Mouse (Mus musculus): Measurements from ENCODE around the gene Fgf3. TPM values are rescaled to one million over a fixed set of nuclear protein-coding genes. Genes with fewer than 3 reads are reported as not detected.
"Not testable (repeated sequence)": the region's sequence is repeated elsewhere in the genome, so short reads cannot be mapped to it uniquely, and the experiment has no call there.

Gene Fgf3
- polyA plus RNA-seq, 1 experiment from 2014 or later: 3.5 TPM

DNA sequence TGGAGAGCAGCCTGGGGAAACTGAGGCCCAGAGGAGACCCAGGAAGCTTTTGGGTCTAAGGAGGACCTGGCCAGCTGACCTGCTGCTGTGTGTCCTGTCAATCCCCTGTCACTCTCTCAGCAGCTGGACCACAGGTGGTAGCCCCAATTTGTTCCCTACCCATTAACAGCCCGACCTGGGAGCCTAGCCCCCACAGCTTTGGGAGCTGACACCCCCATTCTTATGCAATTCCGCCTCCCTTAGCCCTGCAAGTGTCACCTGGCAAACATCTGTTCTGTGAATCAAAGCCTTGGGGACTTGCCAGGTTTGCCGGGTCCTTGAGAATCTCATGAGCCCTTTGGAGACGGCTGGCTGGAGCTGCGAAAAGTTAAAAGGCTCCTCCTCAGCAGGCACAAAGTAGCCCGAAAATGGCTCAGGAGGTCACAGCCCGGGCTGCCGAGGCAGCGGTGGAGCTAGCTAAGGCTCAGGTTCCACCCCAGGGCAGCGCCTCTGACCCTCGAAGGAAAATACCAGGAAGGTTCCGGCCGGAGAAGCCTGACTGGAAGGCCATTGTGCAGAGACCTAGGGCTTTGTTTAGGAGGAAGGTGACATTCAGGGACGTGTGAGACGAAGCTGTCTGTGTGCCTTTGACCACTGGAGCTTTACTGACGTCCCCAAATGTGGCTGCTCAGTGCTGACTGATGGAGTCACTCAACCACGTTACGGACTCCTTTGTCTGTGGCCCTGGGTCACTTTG lies 50.8 kb downstream of the Fgf3 start:
- no peak overlapping the region for H3K4me2 ChIP-seq (ENCODE audit: low read length)
- no peaks in the 10 kb centered on the region for H3K4me1 ChIP-seq (replicated peaks; ENCODE audit: control insufficient read depth, insufficient read depth, low read length)
- H3K9me3 ChIP-seq (ENCODE audit: control insufficient read depth, low read length): no peaks in the 10 kb centered on the region
- H3K27me3 ChIP-seq (replicated peaks; ENCODE audit: control insufficient read depth, insufficient read depth, low read length): 0 out of 2 replicates have a peak, but pooled peaks cover 3% of the 10 kb centered on the region
- H3K4me3 ChIP-seq (replicated peaks; ENCODE audit: low read length): no peak overlapping the region
- no peaks in the 10 kb centered on the region for H3K36me3 ChIP-seq (ENCODE audit: control insufficient read depth, insufficient read depth)
- no peak for ATAC-seq
- no peak overlapping the region for H3K27ac ChIP-seq (ENCODE audit: low read length)
- WGBS: 6% methylated on average over 18 of the region's 18 CpGs
- H3K9ac ChIP-seq (replicated peaks; ENCODE audit: low read depth, low read length): no peak overlapping the region

DNA sequence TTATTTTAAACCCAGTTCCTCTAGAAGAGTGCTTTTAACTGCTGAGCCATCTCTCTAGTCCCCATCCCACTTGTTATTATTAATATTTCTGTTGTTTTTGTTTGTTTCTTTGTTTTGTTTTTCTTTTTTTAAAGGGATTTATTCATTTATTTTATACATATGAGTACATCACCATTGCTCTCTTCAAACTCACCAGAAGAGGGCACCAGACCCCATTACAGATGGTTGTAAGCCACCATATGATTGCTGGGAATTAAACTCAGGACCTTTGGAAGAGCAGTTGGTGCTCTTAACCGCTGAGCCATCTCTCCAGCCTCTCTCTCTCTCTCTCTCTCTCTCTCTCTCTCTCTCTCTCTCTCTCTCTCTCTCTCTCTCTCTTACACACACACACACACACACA lies 52.8 kb downstream of the Fgf3 start:
- not testable (repeated sequence) for ATAC-seq; H3K9me3 ChIP-seq (ENCODE audit: control insufficient read depth, low read length); H3K4me3 ChIP-seq (replicated peaks; ENCODE audit: low read length); H3K36me3 ChIP-seq (ENCODE audit: control insufficient read depth, insufficient read depth); H3K4me2 ChIP-seq (ENCODE audit: low read length); H3K9ac ChIP-seq (replicated peaks; ENCODE audit: low read depth, low read length); H3K27me3 ChIP-seq (replicated peaks; ENCODE audit: control insufficient read depth, insufficient read depth, low read length); H3K27ac ChIP-seq (ENCODE audit: low read length)
- peaks cover 12% of the 10 kb centered on the region for H3K4me1 ChIP-seq (replicated peaks; ENCODE audit: control insufficient read depth, insufficient read depth, low read length)
- WGBS: 87% methylated on average over 1 of the region's 1 CpGs

DNA sequence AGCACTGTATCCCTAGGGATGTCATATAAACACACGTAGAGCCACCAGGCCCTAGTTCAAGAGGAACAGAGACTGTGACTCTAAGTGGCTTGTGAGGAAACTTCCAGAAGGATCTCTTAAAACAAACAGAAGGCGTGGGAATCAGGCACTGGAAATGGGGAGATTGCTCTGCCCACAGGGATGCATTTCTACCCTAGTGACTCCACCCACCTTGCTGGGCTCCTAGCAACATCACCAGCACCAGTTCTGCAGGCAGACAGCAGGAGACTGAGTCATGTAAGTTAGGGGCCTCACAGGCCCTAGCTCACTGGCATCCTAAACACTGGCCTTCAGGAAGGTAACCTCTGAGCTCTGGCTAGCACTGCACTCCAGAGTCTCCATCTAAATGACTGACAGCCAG lies 54.0 kb downstream of the Fgf3 start:
- H3K4me3 ChIP-seq (replicated peaks; ENCODE audit: low read length): no peak overlapping the region
- peaks cover 9% of the 10 kb centered on the region for H3K27me3 ChIP-seq (replicated peaks; ENCODE audit: control insufficient read depth, insufficient read depth, low read length)
- H3K4me1 ChIP-seq (replicated peaks; ENCODE audit: control insufficient read depth, insufficient read depth, low read length): peaks cover 23% of the 10 kb centered on the region
- H3K27ac ChIP-seq (ENCODE audit: low read length): no peak overlapping the region
- H3K4me2 ChIP-seq (ENCODE audit: low read length): no peak overlapping the region
- no peak for ATAC-seq
- 74% methylated on average over 2 of the region's 2 CpGs for WGBS
- no peaks in the 10 kb centered on the region for H3K9me3 ChIP-seq (ENCODE audit: control insufficient read depth, low read length)
- no peak overlapping the region for H3K9ac ChIP-seq (replicated peaks; ENCODE audit: low read depth, low read length)
- H3K36me3 ChIP-seq (ENCODE audit: control insufficient read depth, insufficient read depth): no peaks in the 10 kb centered on the region

GRCm38 (mm10) chr7:144892322-144892721 lies 54.4 kb downstream of the Fgf3 start:
- Histone ChIP-seq H3K4me3 (replicated peaks; ENCODE audit: low read length) (no peak overlapping the region), H3K27ac (ENCODE audit: low read length) (no peak overlapping the region), H3K27me3 (replicated peaks; ENCODE audit: control insufficient read depth, insufficient read depth, low read length) (peaks cover 10% of the 10 kb centered on the region), H3K9ac (replicated peaks; ENCODE audit: low read depth, low read length) (no peak overlapping the region), H3K4me2 (ENCODE audit: low read length) (no peak overlapping the region), H3K36me3 (ENCODE audit: control insufficient read depth, insufficient read depth) (no peaks in the 10 kb centered on the region), H3K9me3 (ENCODE audit: control insufficient read depth, low read length) (no peaks in the 10 kb centered on the region), H3K4me1 (replicated peaks; ENCODE audit: control insufficient read depth, insufficient read depth, low read length) (peaks cover 25% of the 10 kb centered on the region)
- no peak for ATAC-seq
- 54% methylated on average over 6 of the region's 6 CpGs for WGBS

Other genes with a start within 250 kb of the Fgf3 start
- 8.0 and 9.4 TPM in 2 replicates for gene Ano1, start 86.1 kb upstream of the Fgf3 start, polyA plus RNA-seq (2015; fragmentation: Nextera tagmentation; extraction: Ambion mirVana)
- gene Fgf4, start 9.3 kb downstream of the Fgf3 start, polyA plus RNA-seq (2015; fragmentation: Nextera tagmentation; extraction: Ambion mirVana): not detected in 2 replicates
- 11.6 and 19.7 TPM in 2 replicates for gene Fgf15, start 58.4 kb downstream of the Fgf3 start, polyA plus RNA-seq (2015; fragmentation: Nextera tagmentation; extraction: Ambion mirVana)
- 36.7 and 42.8 TPM in 2 replicates for gene LTO1, start 77.0 kb downstream of the Fgf3 start, polyA plus RNA-seq (2015; fragmentation: Nextera tagmentation; extraction: Ambion mirVana)
- 31.4 and 40.7 TPM in 2 replicates for gene Ccnd1, start 101.8 kb downstream of the Fgf3 start, polyA plus RNA-seq (2015; fragmentation: Nextera tagmentation; extraction: Ambion mirVana)